Mouse (Mus musculus): Measurements from ENCODE around the gene Luzp2. TPM values are rescaled to one million over a fixed set of nuclear protein-coding genes. Genes with fewer than 3 reads are reported as not detected.
A peak's percentile ranks its signal among the peaks of the same experiment; 100 is the strongest.

Gene Luzp2
- polyA plus RNA-seq, 1 experiment from 2014 or later, result 43.6 TPM

- H3K4me1 ChIP-seq (replicated peaks; ENCODE audit: control insufficient read depth, insufficient read depth, low read length), result no peaks in the 10 kb centered on the region
- no peak overlapping the region for H3K27ac ChIP-seq
- H3K36me3 ChIP-seq (replicated peaks; ENCODE audit: control insufficient read depth, insufficient read depth), result no peaks in the 10 kb centered on the region
- no peak for DNase-seq (ENCODE audit: low spot score)
- 68% methylated on average over 1 of the region's 1 CpGs for WGBS
- no peaks in the 10 kb centered on the region for H3K9me3 ChIP-seq (ENCODE audit: control insufficient read depth, low read length)
- no peaks in the 10 kb centered on the region for H3K27me3 ChIP-seq (ENCODE audit: control insufficient read depth, insufficient read depth, low read length)
- no peak overlapping the region for H3K4me3 ChIP-seq (replicated peaks; ENCODE audit: low read length)
- H3K4me2 ChIP-seq (replicated peaks), result no peak overlapping the region
- no peak overlapping the region for H3K9ac ChIP-seq
- ATAC-seq (ENCODE audit: low FRiP score), result no peak
Observed at GRCm38 (mm10) chr7:54852860-54853259, 17.6 kb downstream of the Luzp2 start.

- Histone ChIP-seq H3K27me3 (ENCODE audit: control insufficient read depth, insufficient read depth, low read length) (no peaks in the 10 kb centered on the region), H3K36me3 (replicated peaks; ENCODE audit: control insufficient read depth, insufficient read depth) (no peaks in the 10 kb centered on the region), H3K4me3 (replicated peaks; ENCODE audit: low read length) (no peak overlapping the region), H3K4me1 (replicated peaks; ENCODE audit: control insufficient read depth, insufficient read depth, low read length) (no peaks in the 10 kb centered on the region), H3K9ac (no peak overlapping the region), H3K27ac (no peak overlapping the region), H3K9me3 (ENCODE audit: control insufficient read depth, low read length) (no peaks in the 10 kb centered on the region), H3K4me2 (replicated peaks) (no peak overlapping the region)
- no peak; the same call in 1 of the 2 replicates for ATAC-seq (ENCODE audit: low FRiP score)
- no peak for DNase-seq (ENCODE audit: low spot score)
- 53% methylated on average over 11 of the region's 11 CpGs for WGBS
Observed at GRCm38 (mm10) chr7:54861230-54861856, 26.0 kb downstream of the Luzp2 start.

- Histone ChIP-seq H3K9ac (no peak overlapping the region), H3K27ac (no peak overlapping the region), H3K4me2 (replicated peaks) (no peak overlapping the region), H3K9me3 (ENCODE audit: control insufficient read depth, low read length) (no peaks in the 10 kb centered on the region), H3K4me1 (replicated peaks; ENCODE audit: control insufficient read depth, insufficient read depth, low read length) (no peaks in the 10 kb centered on the region), H3K27me3 (ENCODE audit: control insufficient read depth, insufficient read depth, low read length) (no peaks in the 10 kb centered on the region), H3K36me3 (replicated peaks; ENCODE audit: control insufficient read depth, insufficient read depth) (no peaks in the 10 kb centered on the region), H3K4me3 (replicated peaks; ENCODE audit: low read length) (no peak overlapping the region)
- ATAC-seq (ENCODE audit: low FRiP score) (no peak), DNase-seq (ENCODE audit: low spot score) (no peak)
- whole genome bisulfite sequencing, result 91% methylated on average over 4 of the region's 4 CpGs
Observed at GRCm38 (mm10) chr7:54878928-54879644, 43.8 kb downstream of the Luzp2 start.

DNA sequence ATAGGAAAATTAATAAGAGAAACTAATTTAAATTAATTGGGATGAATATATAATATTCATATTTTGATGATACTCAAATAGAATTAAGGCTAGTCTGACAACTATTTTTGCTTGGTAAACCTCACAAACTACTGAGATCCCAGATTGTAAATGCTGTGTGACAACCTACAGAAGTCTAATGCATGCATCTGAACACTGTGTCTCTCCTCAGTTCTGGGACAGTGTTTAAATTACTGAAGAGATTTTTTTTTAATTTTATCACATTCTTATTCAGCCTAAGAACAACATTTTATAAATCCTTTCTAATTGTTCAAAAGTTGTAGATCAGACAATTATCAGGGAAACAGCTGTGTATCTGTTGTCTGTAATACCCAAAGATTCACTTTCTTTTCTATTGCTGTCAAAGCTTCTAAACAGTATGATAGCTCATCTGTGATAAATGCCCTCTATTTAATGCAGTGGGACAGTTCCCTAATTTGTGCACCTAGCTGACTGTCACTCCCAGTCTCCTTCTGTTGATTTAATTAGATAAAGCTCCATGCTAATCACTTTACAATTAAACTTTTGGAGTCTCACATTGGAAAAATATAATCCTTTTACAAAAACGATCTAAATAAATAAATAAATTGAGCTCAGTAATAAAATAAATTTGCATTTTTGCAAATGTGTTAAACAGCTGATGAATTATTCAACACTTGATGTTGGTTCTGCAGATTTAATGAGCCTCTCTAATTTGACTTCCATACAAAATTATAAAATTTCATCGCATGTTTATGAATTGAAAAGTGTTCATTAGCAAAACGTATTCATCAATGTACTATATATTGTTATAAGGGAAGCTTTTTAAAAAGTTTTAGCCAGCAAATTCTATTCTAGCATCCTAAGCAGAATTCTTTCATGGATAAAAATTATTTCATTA lies 58.7 kb downstream of the Luzp2 start:
- Histone ChIP-seq H3K4me2 (replicated peaks) (no peak overlapping the region), H3K36me3 (replicated peaks; ENCODE audit: control insufficient read depth, insufficient read depth) (no peaks in the 10 kb centered on the region), H3K4me1 (replicated peaks; ENCODE audit: control insufficient read depth, insufficient read depth, low read length) (no peaks in the 10 kb centered on the region), H3K9me3 (ENCODE audit: control insufficient read depth, low read length) (no peaks in the 10 kb centered on the region), H3K27me3 (ENCODE audit: control insufficient read depth, insufficient read depth, low read length) (no peaks in the 10 kb centered on the region), H3K4me3 (replicated peaks; ENCODE audit: low read length) (no peak overlapping the region), H3K9ac (no peak overlapping the region), H3K27ac (no peak overlapping the region)
- 53% methylated on average over 3 of the region's 3 CpGs for WGBS
- ATAC-seq (ENCODE audit: low FRiP score), result no peak; the same call in 1 of the 2 replicates
- DNase-seq (ENCODE audit: low spot score), result no peak

DNA sequence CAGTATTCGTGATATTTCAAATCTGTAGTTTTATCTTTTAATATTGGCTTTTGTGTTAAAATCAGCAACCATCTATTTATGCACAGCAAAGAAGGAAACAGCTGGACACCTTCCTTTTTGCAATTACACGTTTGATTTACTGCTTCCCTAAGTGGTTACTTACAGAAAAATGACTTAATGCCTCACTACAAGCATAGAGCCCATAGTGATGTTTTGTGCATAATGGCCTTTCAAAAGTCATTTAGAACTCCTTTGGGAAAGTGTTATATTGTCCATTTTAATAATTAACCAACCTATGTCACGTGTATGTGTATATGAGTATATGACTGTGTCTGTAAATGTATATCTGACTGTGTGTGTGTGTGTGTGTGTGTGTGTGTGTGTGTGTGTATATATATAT lies 63.3 kb downstream of the Luzp2 start:
- no peaks in the 10 kb centered on the region for H3K27me3 ChIP-seq (ENCODE audit: control insufficient read depth, insufficient read depth, low read length)
- H3K36me3 ChIP-seq (replicated peaks; ENCODE audit: control insufficient read depth, insufficient read depth), result no peaks in the 10 kb centered on the region
- no peak overlapping the region for H3K4me3 ChIP-seq (replicated peaks; ENCODE audit: low read length)
- no peak overlapping the region for H3K27ac ChIP-seq
- no peaks in the 10 kb centered on the region for H3K9me3 ChIP-seq (ENCODE audit: control insufficient read depth, low read length)
- H3K4me1 ChIP-seq (replicated peaks; ENCODE audit: control insufficient read depth, insufficient read depth, low read length), result no peaks in the 10 kb centered on the region
- no peak for ATAC-seq (ENCODE audit: low FRiP score)
- no peak for DNase-seq (ENCODE audit: low spot score)
- H3K4me2 ChIP-seq (replicated peaks), result no peak overlapping the region
- no peak overlapping the region for H3K9ac ChIP-seq
- 66% methylated on average over 3 of the region's 3 CpGs for WGBS

DNA sequence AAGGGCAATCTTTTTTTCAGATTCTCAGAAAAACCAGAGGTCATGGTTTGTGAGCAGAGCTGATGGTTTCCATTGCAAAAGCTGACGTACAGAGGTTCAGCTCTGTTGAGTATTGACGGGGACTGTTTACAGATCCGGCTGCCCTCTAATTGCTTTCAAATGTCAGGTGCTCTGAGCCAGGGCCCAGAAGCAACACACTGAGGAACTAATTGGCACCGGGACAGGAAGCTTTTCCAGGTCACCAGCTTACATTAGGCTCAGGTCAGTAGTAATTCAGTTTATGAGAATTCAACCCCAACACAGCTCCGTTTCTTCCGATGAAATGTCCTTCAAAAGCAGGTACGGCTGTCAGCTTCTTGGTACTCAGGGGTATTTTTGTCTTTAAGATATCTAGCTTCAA lies 74.7 kb downstream of the Luzp2 start:
- H3K4me3 ChIP-seq (replicated peaks; ENCODE audit: low read length), result no peak overlapping the region
- DNase-seq (ENCODE audit: low spot score), result no peak
- no peaks in the 10 kb centered on the region for H3K9me3 ChIP-seq (ENCODE audit: control insufficient read depth, low read length)
- H3K27ac ChIP-seq, result no peak overlapping the region
- no peak overlapping the region for H3K4me2 ChIP-seq (replicated peaks)
- peaks cover 4% of the 10 kb centered on the region; the same call in 1 of the 2 replicates for H3K4me1 ChIP-seq (replicated peaks; ENCODE audit: control insufficient read depth, insufficient read depth, low read length)
- no peaks in the 10 kb centered on the region for H3K36me3 ChIP-seq (replicated peaks; ENCODE audit: control insufficient read depth, insufficient read depth)
- ATAC-seq (ENCODE audit: low FRiP score), result peak; percentile 46; the same call in 1 of the 2 replicates
- H3K27me3 ChIP-seq (ENCODE audit: control insufficient read depth, insufficient read depth, low read length), result no peaks in the 10 kb centered on the region
- WGBS, result 58% methylated on average over 7 of the region's 7 CpGs
- H3K9ac ChIP-seq, result no peak overlapping the region

GRCm38 (mm10) chr7:54914030-54914429 lies 78.7 kb downstream of the Luzp2 start:
- Histone ChIP-seq H3K9me3 (ENCODE audit: control insufficient read depth, low read length) (no peaks in the 10 kb centered on the region), H3K9ac (no peak overlapping the region), H3K4me1 (replicated peaks; ENCODE audit: control insufficient read depth, insufficient read depth, low read length) (peaks cover 4% of the 10 kb centered on the region; the same call in 1 of the 2 replicates), H3K36me3 (replicated peaks; ENCODE audit: control insufficient read depth, insufficient read depth) (no peaks in the 10 kb centered on the region), H3K4me2 (replicated peaks) (no peak overlapping the region), H3K27me3 (ENCODE audit: control insufficient read depth, insufficient read depth, low read length) (no peaks in the 10 kb centered on the region), H3K27ac (no peak overlapping the region), H3K4me3 (replicated peaks; ENCODE audit: low read length) (no peak overlapping the region)
- DNase-seq (ENCODE audit: low spot score) (no peak), ATAC-seq (ENCODE audit: low FRiP score) (no peak)
- WGBS, result 15% methylated on average over 1 of the region's 1 CpGs

- Histone ChIP-seq H3K36me3 (replicated peaks; ENCODE audit: control insufficient read depth, insufficient read depth) (no peaks in the 10 kb centered on the region), H3K27ac (no peak overlapping the region), H3K4me1 (replicated peaks; ENCODE audit: control insufficient read depth, insufficient read depth, low read length) (no peaks in the 10 kb centered on the region), H3K9ac (no peak overlapping the region), H3K9me3 (ENCODE audit: control insufficient read depth, low read length) (no peaks in the 10 kb centered on the region), H3K4me2 (replicated peaks) (no peak overlapping the region), H3K4me3 (replicated peaks; ENCODE audit: low read length) (no peak overlapping the region), H3K27me3 (ENCODE audit: control insufficient read depth, insufficient read depth, low read length) (no peaks in the 10 kb centered on the region)
- ATAC-seq (ENCODE audit: low FRiP score) (no peak), DNase-seq (ENCODE audit: low spot score) (no peak)
- WGBS, result 79% methylated on average over 3 of the region's 3 CpGs
Observed at GRCm38 (mm10) chr7:54921991-54922390, 86.7 kb downstream of the Luzp2 start.

- DNase-seq (ENCODE audit: low spot score) (no peak), ATAC-seq (ENCODE audit: low FRiP score) (no peak; the same call in 1 of the 2 replicates)
Observed at GRCm38 (mm10) chr7:54956759-54957158, 121.5 kb downstream of the Luzp2 start.

More at GRCm38 (mm10) chr7:54956759-54957158, 121.5 kb downstream of the Luzp2 start:
- H3K36me3 ChIP-seq (replicated peaks; ENCODE audit: control insufficient read depth, insufficient read depth), result no peaks in the 10 kb centered on the region
- no peak overlapping the region for H3K9ac ChIP-seq
- H3K4me2 ChIP-seq (replicated peaks), result no peak overlapping the region
- WGBS, result 64% methylated on average over 2 of the region's 2 CpGs
- H3K9me3 ChIP-seq (ENCODE audit: control insufficient read depth, low read length), result no peaks in the 10 kb centered on the region
- H3K27ac ChIP-seq, result no peak overlapping the region
- no peaks in the 10 kb centered on the region for H3K4me1 ChIP-seq (replicated peaks; ENCODE audit: control insufficient read depth, insufficient read depth, low read length)
- H3K4me3 ChIP-seq (replicated peaks; ENCODE audit: low read length), result no peak overlapping the region
- no peaks in the 10 kb centered on the region for H3K27me3 ChIP-seq (ENCODE audit: control insufficient read depth, insufficient read depth, low read length)

All from hindbrain, embryonic 14.5 days (tissue).